Mouse (Mus musculus) myocyte (in vitro differentiated cells): ENCODE measurements at regions not wholly inside any gene's neighbourhood (a gene's known extent, or its start where the extent isn't known, plus 50 kb on each side); places are given as distances from the start of the nearest gene placed in this dataset.

Experiments used
- H3K27me3 ChIP-seq: one replicate; pipeline ENCODE4 v1.6.1; 2011; ENCODE audit not compliant: control insufficient read depth, insufficient read depth, insufficient read length
- H3K36me3 ChIP-seq: one replicate; pipeline ENCODE4 v1.6.1; 2011; ENCODE audit not compliant: control insufficient read depth, insufficient read depth
- H3K4me2 ChIP-seq: one replicate; pipeline ENCODE4 v1.6.1; 2011; ENCODE audit warnings: low read depth, control low read depth
- H3K4me3 ChIP-seq: one replicate; pipeline ENCODE4 v1.5.1; 2011; ENCODE audit warnings: mild to moderate bottlenecking, control low read depth, moderate library complexity
- H3K79me2 ChIP-seq: one replicate; pipeline ENCODE4 v1.6.1; 2011; ENCODE audit not compliant: control insufficient read depth, insufficient read depth
- H3ac ChIP-seq: one replicate; pipeline ENCODE4 v1.6.1; 2011; ENCODE audit not compliant: control insufficient read depth, insufficient read length
- CEBPB ChIP-seq: IDR thresholded peaks from 2 replicates; pipeline ENCODE4 v1.6.1; 2011; ENCODE audit warnings: mild to moderate bottlenecking, moderate library complexity; ENCODE audit not compliant: poor library complexity, insufficient read depth, severe bottlenecking
- E2F4 ChIP-seq: IDR thresholded peaks from one replicate; pipeline ENCODE4 v1.6.1; 2011; ENCODE audit warnings: mild to moderate bottlenecking, control low read depth, moderate library complexity; ENCODE audit not compliant: insufficient read depth
- MAX ChIP-seq: IDR thresholded peaks from one replicate; pipeline ENCODE4 v1.6.1; 2011; ENCODE audit warnings: low read depth, mild to moderate bottlenecking, control low read depth
- MYOD1 ChIP-seq, 3 experiments: IDR thresholded peaks; one replicate each; pipeline ENCODE4 v1.6.1; 2011; ENCODE audit warnings: control low read depth in 2 of 3, low read depth in 2 of 3, mild to moderate bottlenecking in 2 of 3, moderate library complexity in 1 of 3; ENCODE audit not compliant: insufficient read length in 2 of 3, control insufficient read depth in 1 of 3
- MYOG ChIP-seq, 3 experiments: IDR thresholded peaks; one replicate each; pipeline ENCODE4 v1.6.1; 2011; ENCODE audit warnings: control low read depth in 2 of 3, low read depth in 2 of 3, mild to moderate bottlenecking in 2 of 3; ENCODE audit not compliant: insufficient read length in 2 of 3, control insufficient read depth in 1 of 3, insufficient read depth in 1 of 3
- POLR2A ChIP-seq: IDR thresholded peaks from one replicate; pipeline ENCODE4 v1.6.1; 2011; ENCODE audit warnings: low read depth, mild to moderate bottlenecking, control low read depth, moderate library complexity; ENCODE audit not compliant: insufficient read length
- POLR2AphosphoS2 ChIP-seq: IDR thresholded peaks from one replicate; pipeline ENCODE4 v1.6.1; 2011; ENCODE audit warnings: low read depth, control low read depth; ENCODE audit not compliant: insufficient read length
- REST ChIP-seq: IDR thresholded peaks from one replicate; pipeline ENCODE4 v1.6.1; 2011; ENCODE audit warnings: mild to moderate bottlenecking, control low read depth, moderate library complexity; ENCODE audit not compliant: insufficient read depth, insufficient read length
- SRF ChIP-seq: IDR thresholded peaks from one replicate; pipeline ENCODE4 v1.6.1; 2011; ENCODE audit warnings: low read depth; ENCODE audit not compliant: control insufficient read depth, insufficient read length
- TCF12 ChIP-seq: IDR thresholded peaks from one replicate; pipeline ENCODE4 v1.6.1; 2011; ENCODE audit warnings: mild to moderate bottlenecking, control low read depth; ENCODE audit not compliant: poor library complexity, insufficient read depth, severe bottlenecking
- TCF3 ChIP-seq: IDR thresholded peaks from one replicate; pipeline ENCODE4 v1.6.1; 2011; ENCODE audit warnings: low read depth, control low read depth; ENCODE audit not compliant: insufficient read length
- USF1 ChIP-seq: IDR thresholded peaks from one replicate; pipeline ENCODE4 v1.6.1; 2011; ENCODE audit warnings: low read depth, mild to moderate bottlenecking, control low read depth, moderate library complexity

DNA sequence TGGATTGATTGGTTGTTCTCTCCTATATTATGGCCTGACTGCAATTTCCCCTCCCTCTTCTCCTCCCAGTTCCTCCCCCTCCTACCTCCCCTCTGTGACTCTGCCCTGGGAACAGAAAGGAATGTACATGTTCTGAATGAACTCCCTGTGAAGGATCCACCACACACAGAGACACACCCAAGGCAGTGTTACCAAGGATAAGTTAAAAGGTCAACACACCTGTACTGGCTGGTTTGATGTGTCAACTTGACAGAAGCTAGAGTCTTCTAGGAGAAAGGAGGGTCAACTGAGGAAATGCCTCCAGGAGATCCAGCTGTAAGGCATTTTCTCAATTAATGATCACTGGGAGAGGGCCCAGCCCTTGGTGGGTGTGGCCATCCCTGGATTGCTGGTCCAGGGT, 456.1 kb downstream of the Gtdc1 start:
- H3K36me3 ChIP-seq, result no peaks in the 10 kb centered on the region

DNA sequence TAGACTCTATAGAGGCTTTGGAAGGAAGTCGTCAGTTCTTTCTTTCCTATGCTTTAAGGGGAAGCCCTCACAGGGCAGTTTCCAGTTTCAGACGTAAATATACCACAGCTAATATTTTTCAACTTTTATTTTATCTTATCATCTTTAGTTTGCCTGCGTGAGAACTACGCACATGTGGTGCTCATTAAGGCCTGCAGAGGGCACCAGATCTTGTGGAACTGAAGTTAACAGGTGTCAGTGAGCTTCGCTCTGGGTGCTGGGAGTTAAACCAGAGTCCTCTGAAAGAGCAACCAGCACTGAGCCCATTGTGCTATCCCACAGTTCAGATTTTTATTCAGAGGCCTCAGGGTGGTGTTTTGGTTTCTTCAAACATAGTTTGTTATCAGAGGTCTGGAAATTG, 456.5 kb downstream of the Gtdc1 start:
- no peak overlapping the region for H3K4me2 ChIP-seq
- no peak for TF ChIP-seq REST
- TF ChIP-seq SRF, result no peak
- no peak for TF ChIP-seq TCF3
- no peak for TF ChIP-seq TCF12
- no peak for TF ChIP-seq POLR2AphosphoS2
- TF ChIP-seq MYOG (IDR thresholded peaks at IDR 0.05; ENCODE audit: control insufficient read depth in 1 of 3, insufficient read depth in 1 of 3, insufficient read length in 2 of 3, low read depth in 2 of 3), result no peak
- no peak for TF ChIP-seq E2F4
- H3K36me3 ChIP-seq, result no peaks in the 10 kb centered on the region
- H3K27me3 ChIP-seq, result no peaks in the 10 kb centered on the region
- H3ac ChIP-seq, result no peak overlapping the region
- no peaks in the 10 kb centered on the region for H3K79me2 ChIP-seq
- no peak overlapping the region for H3K4me3 ChIP-seq

More for the DNA sequence above, 456.1 kb downstream of the Gtdc1 start:
- TF ChIP-seq MAX (no peak), USF1 (no peak), MYOD1 (IDR thresholded peaks at IDR 0.05; ENCODE audit: control insufficient read depth in 1 of 3, insufficient read length in 2 of 3, low read depth in 2 of 3) (no peak), SRF (no peak), POLR2A (no peak), TCF12 (no peak), REST (no peak), POLR2AphosphoS2 (no peak), TCF3 (no peak), E2F4 (no peak), CEBPB (no peak), MYOG (IDR thresholded peaks at IDR 0.05; ENCODE audit: control insufficient read depth in 1 of 3, insufficient read depth in 1 of 3, insufficient read length in 2 of 3, low read depth in 2 of 3) (no peak)
- H3K27me3 ChIP-seq, result no peaks in the 10 kb centered on the region
- no peak overlapping the region for H3K4me2 ChIP-seq
- H3K79me2 ChIP-seq, result no peaks in the 10 kb centered on the region
- no peak overlapping the region for H3ac ChIP-seq
- H3K4me3 ChIP-seq, result no peak overlapping the region

DNA sequence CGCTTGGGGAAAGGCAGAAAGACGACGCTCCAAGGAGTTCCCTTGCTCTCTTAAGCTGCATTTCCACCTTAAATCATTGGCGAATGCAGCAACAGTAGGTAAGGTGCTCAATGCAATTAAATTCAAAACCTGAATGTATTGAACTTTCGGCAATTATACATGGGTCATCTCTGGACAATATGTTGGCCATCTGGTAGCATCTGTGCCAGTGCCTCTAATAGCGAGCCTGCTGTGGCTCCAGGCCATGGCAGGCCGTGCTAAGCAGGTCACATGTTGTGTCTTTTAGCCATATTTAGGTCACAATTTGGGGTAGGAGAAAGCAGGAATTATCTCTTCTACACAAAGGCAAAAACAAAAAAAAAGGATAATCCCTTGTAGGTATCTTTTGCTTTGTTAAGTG, 462.8 kb downstream of the Gtdc1 start:
- TF ChIP-seq E2F4, result no peak
- no peak for TF ChIP-seq REST
- no peak for TF ChIP-seq TCF3
- no peak for TF ChIP-seq TCF12
- no peak for TF ChIP-seq POLR2A
- no peak for TF ChIP-seq MYOG (IDR thresholded peaks at IDR 0.05; ENCODE audit: control insufficient read depth in 1 of 3, insufficient read depth in 1 of 3, insufficient read length in 2 of 3, low read depth in 2 of 3)
- TF ChIP-seq CEBPB, result no peak
- no peak for TF ChIP-seq USF1
- no peak for TF ChIP-seq POLR2AphosphoS2
- no peak for TF ChIP-seq MAX
- no peak for TF ChIP-seq MYOD1 (IDR thresholded peaks at IDR 0.05; ENCODE audit: control insufficient read depth in 1 of 3, insufficient read length in 2 of 3, low read depth in 2 of 3)
- no peaks in the 10 kb centered on the region for H3K79me2 ChIP-seq
- H3K27me3 ChIP-seq, result no peaks in the 10 kb centered on the region
- no peak overlapping the region for H3K4me3 ChIP-seq
- H3K4me2 ChIP-seq, result no peak overlapping the region
- H3ac ChIP-seq, result no peak overlapping the region
- no peaks in the 10 kb centered on the region for H3K36me3 ChIP-seq

DNA sequence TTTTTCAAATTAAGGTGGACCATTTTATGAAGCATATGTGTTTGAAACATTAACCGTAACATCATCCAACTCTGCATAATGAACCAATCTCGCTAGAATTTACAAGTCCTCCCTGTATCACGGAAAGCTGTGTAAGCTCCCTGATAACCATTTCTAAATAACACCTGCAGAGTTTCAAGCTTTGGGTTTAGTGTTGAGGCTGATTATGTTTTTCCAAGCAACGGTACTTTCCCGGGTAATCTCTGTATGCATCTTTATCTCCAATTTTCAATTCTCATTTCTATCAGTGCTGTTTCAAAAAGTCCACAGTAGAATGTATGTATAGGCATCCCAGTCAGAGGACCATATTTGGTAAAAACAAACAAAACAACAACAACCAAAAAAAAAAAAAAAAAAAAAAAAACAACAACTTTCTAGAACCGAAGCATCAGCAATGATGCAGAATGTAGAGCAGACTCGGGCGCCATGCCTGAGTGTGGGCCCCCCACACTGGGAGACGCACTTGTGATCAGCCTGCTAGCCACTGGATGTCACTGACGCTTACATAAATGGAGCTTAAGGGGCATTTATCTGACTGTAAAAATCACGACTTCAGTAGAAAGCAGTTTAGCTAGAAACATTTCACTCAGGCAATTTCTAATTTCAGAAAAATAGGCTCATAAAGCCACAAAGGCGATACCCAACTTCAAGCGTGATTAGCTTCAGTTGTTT, 464.7 kb downstream of the Gtdc1 start:
- Histone ChIP-seq H3K4me2 (no peak overlapping the region), H3K36me3 (no peaks in the 10 kb centered on the region), H3K79me2 (no peaks in the 10 kb centered on the region), H3K27me3 (no peaks in the 10 kb centered on the region), H3K4me3 (no peak overlapping the region), H3ac (no peak overlapping the region)
- no peak for TF ChIP-seq TCF3
- TF ChIP-seq USF1, result no peak
- no peak for TF ChIP-seq CEBPB
- no peak for TF ChIP-seq MYOD1 (IDR thresholded peaks at IDR 0.05; ENCODE audit: control insufficient read depth in 1 of 3, insufficient read length in 2 of 3, low read depth in 2 of 3)
- TF ChIP-seq MYOG (IDR thresholded peaks at IDR 0.05; ENCODE audit: control insufficient read depth in 1 of 3, insufficient read depth in 1 of 3, insufficient read length in 2 of 3, low read depth in 2 of 3), result no peak
- no peak for TF ChIP-seq REST
- no peak for TF ChIP-seq SRF
- TF ChIP-seq TCF12, result no peak
- no peak for TF ChIP-seq E2F4
- TF ChIP-seq MAX, result no peak
- no peak for TF ChIP-seq POLR2A
- no peak for TF ChIP-seq POLR2AphosphoS2
